Comparison of ENCODE assay signal across 15 mouse cellular contexts in genomic region chr13:35460051-35460450, GRCm38 (mm10).
"Had no signal": no experiment of that assay in that cellular context is flagged by ENCODE, and none has a peak within 500 bp of the region (broad histone marks: within the 10 kb centered on the region; RNA-seq: fewer than 3 reads in every experiment).

No protein-coding gene starts in this region.

- H3K27me3 ChIP-seq: neural tube, embryonic 13.5 days; neural tube, embryonic 15.5 days; stomach, embryonic 15.5 days had no signal

- DNase-seq: retina, postnatal 1 day; right cerebral cortex, adult 18-20 months; right cerebral cortex, postnatal 14 days; right cerebral cortex, postnatal 25 days; right cerebral cortex, postnatal 4 days; thymus, adult 18-20 months; thymus, adult 2 months; thymus, postnatal 14 days; thymus, postnatal 25 days; thymus, postnatal 36 days; thymus, postnatal 4 days had no signal

- H3K4me3 ChIP-seq: neural tube, embryonic 13.5 days; neural tube, embryonic 15.5 days; stomach, embryonic 15.5 days had no signal

- H3K9ac ChIP-seq: neural tube, embryonic 13.5 days; neural tube, embryonic 15.5 days; stomach, embryonic 15.5 days had no signal

- H3K9me3 ChIP-seq: neural tube, embryonic 13.5 days; neural tube, embryonic 15.5 days; stomach, embryonic 15.5 days had no signal

- H3K4me1 ChIP-seq: neural tube, embryonic 13.5 days; neural tube, embryonic 15.5 days; stomach, embryonic 15.5 days had no signal

- H3K4me2 ChIP-seq: neural tube, embryonic 13.5 days; neural tube, embryonic 15.5 days; stomach, embryonic 15.5 days had no signal

- H3K27ac ChIP-seq: neural tube, embryonic 13.5 days; neural tube, embryonic 15.5 days; stomach, embryonic 15.5 days; stomach, postnatal 0 days had no signal

- H3K36me3 ChIP-seq: neural tube, embryonic 13.5 days; neural tube, embryonic 15.5 days; stomach, embryonic 15.5 days had no signal
